Mouse (Mus musculus) hindbrain, embryonic 16.5 days (tissue): ENCODE results near the gene Flt1. TPM values are rescaled to one million over a fixed set of nuclear protein-coding genes. Genes with fewer than 3 reads are reported as not detected.
A peak's percentile ranks its signal among the peaks of the same experiment; 100 is the strongest.

Experiments used
- ATAC-seq: fragments of 200-750 bp; cut with Nextera tagmentation; 2 replicates; pipeline ENCODE4 v1.8.0; 2017; ENCODE audit warnings: moderate TSS enrichment, moderate library complexity
- H3K27ac ChIP-seq: fragments of 300-500 bp; sonication (generic); 2 replicates; pipeline ENCODE4 v1.5.1; 2014; ENCODE audit warnings: low read depth, mild to moderate bottlenecking, control low read depth, low read length, moderate library complexity
- H3K27me3 ChIP-seq: fragments of 300-500 bp; sonication (generic); replicated peaks from 2 replicates; pipeline ENCODE4 v1.6.1; 2014; ENCODE audit warnings: low read length; ENCODE audit not compliant: control insufficient read depth, insufficient read depth
- H3K36me3 ChIP-seq: fragments of 300-500 bp; sonication (generic); 2 replicates; pipeline ENCODE4 v1.6.1; 2014; ENCODE audit warnings: mild to moderate bottlenecking, low read length, moderate library complexity, mixed read lengths; ENCODE audit not compliant: control insufficient read depth, insufficient read depth
- H3K4me1 ChIP-seq: fragments of 300-500 bp; sonication (generic); 2 replicates; pipeline ENCODE4 v1.6.1; 2014; ENCODE audit warnings: low read depth, low read length; ENCODE audit not compliant: control insufficient read depth, insufficient read depth
- H3K4me2 ChIP-seq: fragments of 300-500 bp; sonication (generic); 2 replicates; pipeline ENCODE4 v1.6.1; 2014; ENCODE audit warnings: mild to moderate bottlenecking, low read length, control low read depth, moderate library complexity
- H3K4me3 ChIP-seq: fragments of 300-500 bp; sonication (generic); 2 replicates; pipeline ENCODE4 v1.5.1; 2014; ENCODE audit warnings: mild to moderate bottlenecking, low read length, control low read depth, moderate library complexity
- H3K9ac ChIP-seq: fragments of 300-500 bp; sonication (generic); 2 replicates; pipeline ENCODE4 v1.6.1; 2014; ENCODE audit warnings: low read depth, mild to moderate bottlenecking, control low read depth, low read length, moderate library complexity
- H3K9me3 ChIP-seq: fragments of 300-500 bp; sonication (generic); 2 replicates; pipeline ENCODE4 v1.6.1; 2014; ENCODE audit warnings: mild to moderate bottlenecking, low read length, moderate library complexity; ENCODE audit not compliant: control insufficient read depth
- WGBS: fragments of 180-500 bp; shearing (Covaris S2); extraction: QIAGEN DNeasy Blood & Tissue Kit; methylation state at CpG from one replicate; pipeline ENCODE4 v1.1.7; 2014; 5-methylcytosine and 5-hydroxymethylcytosine counted together
- polyA plus RNA-seq: library from polyadenylated mRNA; unstranded; fragments of >200 nt; fragmentation: Nextera tagmentation; extraction: Ambion mirVana; gene quantifications from 2 replicates; pipeline ENCODE4 v1.2.1, GENCODE M21; 2015

Flt1 gene
- polyA plus RNA-seq, 1 experiment from 2014 or later, result 15.1 TPM

- WGBS, result 88% methylated on average over 13 of the region's 13 CpGs
- no peaks in the 10 kb centered on the region for H3K4me1 ChIP-seq
- no peak for ATAC-seq
- H3K4me3 ChIP-seq, result no peak overlapping the region
- H3K27me3 ChIP-seq, result peaks cover 6% of the 10 kb centered on the region
- H3K9me3 ChIP-seq, result no peaks in the 10 kb centered on the region
- no peak overlapping the region for H3K9ac ChIP-seq
- H3K36me3 ChIP-seq, result no peaks in the 10 kb centered on the region
- no peak overlapping the region for H3K4me2 ChIP-seq
- H3K27ac ChIP-seq, result no peak overlapping the region
Measured at GRCm38 (mm10) chr5:147715391-147715790, 10.4 kb downstream of the Flt1 start.

GRCm38 (mm10) chr5:147708500-147708899 is 17.3 kb downstream of the Flt1 start:
- H3K36me3 ChIP-seq, result no peaks in the 10 kb centered on the region
- no peaks in the 10 kb centered on the region for H3K4me1 ChIP-seq
- no peaks in the 10 kb centered on the region; the same call in 1 of the 2 replicates for H3K27me3 ChIP-seq
- ATAC-seq, result no peak
- 48% methylated on average over 4 of the region's 4 CpGs for WGBS
- H3K4me2 ChIP-seq, result no peak overlapping the region
- no peak overlapping the region for H3K4me3 ChIP-seq
- H3K9ac ChIP-seq, result no peak overlapping the region
- peaks cover 2% of the 10 kb centered on the region; the same call in 1 of the 2 replicates for H3K9me3 ChIP-seq
- H3K27ac ChIP-seq, result no peak overlapping the region

- H3K4me2 ChIP-seq, result no peak overlapping the region
- no peaks in the 10 kb centered on the region; the same call in 1 of the 2 replicates for H3K27me3 ChIP-seq
- H3K36me3 ChIP-seq, result no peaks in the 10 kb centered on the region
- ATAC-seq, result no peak
- H3K9me3 ChIP-seq, result peaks cover 2% of the 10 kb centered on the region; the same call in 1 of the 2 replicates
- no peaks in the 10 kb centered on the region for H3K4me1 ChIP-seq
- no peak overlapping the region for H3K27ac ChIP-seq
- H3K4me3 ChIP-seq, result no peak overlapping the region
- 61% methylated on average over 4 of the region's 4 CpGs for WGBS
- H3K9ac ChIP-seq, result no peak overlapping the region
Measured at GRCm38 (mm10) chr5:147707479-147707878, 18.3 kb downstream of the Flt1 start.

- H3K27me3 ChIP-seq, result no peaks in the 10 kb centered on the region; the same call in 1 of the 2 replicates
- no peak overlapping the region for H3K27ac ChIP-seq
- 49% methylated on average over 4 of the region's 4 CpGs for WGBS
- H3K9me3 ChIP-seq, result peaks cover 2% of the 10 kb centered on the region; the same call in 1 of the 2 replicates
- H3K4me2 ChIP-seq, result no peak overlapping the region
- H3K4me3 ChIP-seq, result no peak overlapping the region
- H3K9ac ChIP-seq, result no peak overlapping the region
- no peaks in the 10 kb centered on the region for H3K36me3 ChIP-seq
- no peak for ATAC-seq
- no peaks in the 10 kb centered on the region for H3K4me1 ChIP-seq
Measured at GRCm38 (mm10) chr5:147704890-147705289, 20.9 kb downstream of the Flt1 start.

GRCm38 (mm10) chr5:147702423-147702822 is 23.4 kb downstream of the Flt1 start:
- H3K9ac ChIP-seq, result no peak overlapping the region
- no peaks in the 10 kb centered on the region for H3K36me3 ChIP-seq
- H3K27ac ChIP-seq, result no peak overlapping the region
- ATAC-seq, result no peak
- H3K27me3 ChIP-seq, result no peaks in the 10 kb centered on the region; the same call in 1 of the 2 replicates
- 84% methylated on average over 5 of the region's 5 CpGs for WGBS
- no peak overlapping the region for H3K4me3 ChIP-seq
- no peak overlapping the region for H3K4me2 ChIP-seq
- no peaks in the 10 kb centered on the region for H3K9me3 ChIP-seq
- H3K4me1 ChIP-seq, result no peaks in the 10 kb centered on the region; the same call in 1 of the 2 replicates

- no peak overlapping the region for H3K27ac ChIP-seq
- 97% methylated on average over 3 of the region's 3 CpGs for WGBS
- H3K4me1 ChIP-seq, result no peaks in the 10 kb centered on the region; the same call in 1 of the 2 replicates
- no peak overlapping the region for H3K4me3 ChIP-seq
- H3K27me3 ChIP-seq, result no peaks in the 10 kb centered on the region
- H3K4me2 ChIP-seq, result no peak overlapping the region
- ATAC-seq, result no peak
- no peaks in the 10 kb centered on the region for H3K36me3 ChIP-seq
- H3K9ac ChIP-seq, result no peak overlapping the region
- no peaks in the 10 kb centered on the region for H3K9me3 ChIP-seq
Measured at GRCm38 (mm10) chr5:147701024-147701423, 24.8 kb downstream of the Flt1 start.

GRCm38 (mm10) chr5:147698044-147698443 is 27.8 kb downstream of the Flt1 start:
- no peaks in the 10 kb centered on the region for H3K27me3 ChIP-seq
- no peaks in the 10 kb centered on the region for H3K9me3 ChIP-seq
- no peaks in the 10 kb centered on the region; the same call in 1 of the 2 replicates for H3K4me1 ChIP-seq
- H3K9ac ChIP-seq, result no peak overlapping the region
- 46% methylated on average over 13 of the region's 13 CpGs for WGBS
- ATAC-seq, result no peak
- no peak overlapping the region for H3K27ac ChIP-seq
- peak overlapping the region; percentile 28; the same call in 1 of the 2 replicates for H3K4me2 ChIP-seq
- no peak overlapping the region for H3K4me3 ChIP-seq
- H3K36me3 ChIP-seq, result no peaks in the 10 kb centered on the region

- Histone ChIP-seq H3K27ac (no peak overlapping the region), H3K4me3 (no peak overlapping the region), H3K9ac (no peak overlapping the region), H3K4me1 (no peaks in the 10 kb centered on the region; the same call in 1 of the 2 replicates), H3K4me2 (no peak overlapping the region), H3K36me3 (no peaks in the 10 kb centered on the region), H3K27me3 (no peaks in the 10 kb centered on the region), H3K9me3 (no peaks in the 10 kb centered on the region)
- WGBS, result 34% methylated on average over 5 of the region's 5 CpGs
- no peak for ATAC-seq
Measured at GRCm38 (mm10) chr5:147697165-147697564, 28.6 kb downstream of the Flt1 start.

- Histone ChIP-seq H3K36me3 (no peaks in the 10 kb centered on the region), H3K9ac (no peak overlapping the region), H3K4me3 (no peak overlapping the region), H3K4me2 (no peak overlapping the region), H3K27ac (no peak overlapping the region), H3K9me3 (no peaks in the 10 kb centered on the region), H3K4me1 (no peaks in the 10 kb centered on the region), H3K27me3 (no peaks in the 10 kb centered on the region)
- 92% methylated on average over 1 of the region's 1 CpGs for WGBS
- ATAC-seq, result no peak
Measured at GRCm38 (mm10) chr5:147692622-147693021, 33.2 kb downstream of the Flt1 start.
